Mouse (Mus musculus): ENCODE measurements around the gene Pigs.
A peak's percentile ranks its signal among the peaks of the same experiment; 100 is the strongest.

Pigs gene

GRCm38 (mm10) chr11:78333992-78334391, 5.8 kb downstream of the Pigs start:
- no peak for DNase-seq (ENCODE audit: extremely low read depth, low read depth)

GRCm38 (mm10) chr11:78337040-78337439, 8.8 kb downstream of the Pigs start:
- no peak for DNase-seq (ENCODE audit: extremely low read depth, low read depth)

GRCm38 (mm10) chr11:78341702-78342101, 13.5 kb downstream of the Pigs start:
- no peak for DNase-seq (ENCODE audit: extremely low read depth, low read depth)

DNA sequence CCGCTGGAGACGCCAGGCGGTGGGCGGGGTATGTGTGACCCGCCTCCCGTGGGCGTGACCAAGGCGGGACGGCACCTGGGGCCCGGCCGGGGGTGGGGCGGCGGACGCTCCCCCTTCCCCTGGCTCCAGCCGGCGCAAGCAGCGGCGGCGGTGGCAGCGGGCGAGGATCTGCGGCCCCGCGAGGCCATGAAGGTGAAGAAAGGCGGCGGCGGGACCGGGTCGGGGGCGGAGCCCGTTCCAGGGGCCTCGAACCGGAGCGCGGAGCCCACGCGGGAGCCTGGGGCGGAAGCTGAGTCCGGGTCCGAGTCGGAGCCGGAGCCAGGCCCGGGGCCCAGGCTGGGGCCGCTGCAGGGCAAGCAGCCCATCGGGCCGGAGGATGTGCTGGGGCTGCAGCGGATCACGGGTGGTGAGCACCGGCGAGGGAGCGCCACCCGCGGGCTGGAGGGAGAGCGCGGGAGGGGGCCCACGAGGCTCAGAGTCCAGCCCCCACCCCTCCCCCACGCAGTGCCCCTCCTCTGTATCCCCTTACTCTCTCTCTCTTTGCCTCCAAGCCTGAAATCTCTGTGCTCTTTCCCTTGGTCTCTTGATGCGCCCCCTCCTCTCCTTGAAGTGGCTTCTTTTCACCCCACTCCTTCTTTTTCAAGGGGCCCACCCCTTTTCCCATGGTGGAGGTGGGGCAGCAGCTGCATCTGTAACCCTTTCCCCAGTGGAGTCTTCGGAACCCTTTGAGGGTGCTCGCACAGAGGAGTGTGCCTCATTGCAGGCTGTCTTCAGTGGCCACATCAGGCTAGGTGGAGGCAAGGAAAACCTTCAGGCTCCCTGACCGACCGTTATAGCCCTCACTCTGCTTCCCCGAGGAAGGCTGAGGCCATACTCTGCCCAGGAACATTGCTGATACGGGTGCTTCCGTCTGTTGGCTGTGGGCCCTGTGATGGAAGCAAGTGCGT, 15.4 kb downstream of the Pigs start, which contains the start of gene Unc119:
Gene Unc119, plus strand, starts transcription at position 102 of the 947 bp plus-strand sequence.
- peak; percentile 44 for DNase-seq (ENCODE audit: extremely low read depth, low read depth)

DNA sequence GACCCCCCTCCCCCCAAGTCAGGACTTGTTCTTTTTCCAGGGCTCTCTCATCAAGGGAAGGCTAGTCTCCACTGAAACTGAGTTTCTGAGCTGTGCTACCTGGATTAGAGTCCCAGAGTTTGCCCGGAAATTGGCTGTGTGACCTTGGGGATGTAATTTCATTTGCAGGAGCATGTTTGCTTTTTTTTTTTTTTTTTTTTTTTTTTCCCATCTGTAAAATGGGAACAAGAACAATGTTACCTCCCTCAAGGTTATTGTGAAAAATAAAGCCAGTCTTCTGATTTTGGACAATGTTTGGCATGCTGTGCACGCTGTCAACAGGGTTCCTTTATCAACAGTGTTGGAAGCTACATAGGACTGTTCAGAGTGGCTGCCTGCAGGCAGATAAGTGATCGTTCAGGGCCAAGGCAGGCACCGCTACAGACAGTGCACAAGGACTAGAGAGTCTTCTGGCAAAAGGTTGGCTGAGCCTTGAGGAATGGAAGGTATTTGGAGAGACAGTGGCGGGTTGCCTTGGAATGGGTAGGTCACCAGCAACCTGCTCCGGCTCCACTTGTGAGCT, 16.2 kb downstream of the Pigs start:
- DNase-seq (ENCODE audit: extremely low read depth, low read depth) = peak; percentile 60

- no peak for DNase-seq (ENCODE audit: extremely low read depth, low read depth)
Measured at GRCm38 (mm10) chr11:78344890-78345715, 16.9 kb downstream of the Pigs start.

- peak; percentile 63 for DNase-seq (ENCODE audit: extremely low read depth, low read depth)
Measured at GRCm38 (mm10) chr11:78345801-78346200, 17.6 kb downstream of the Pigs start.

DNA sequence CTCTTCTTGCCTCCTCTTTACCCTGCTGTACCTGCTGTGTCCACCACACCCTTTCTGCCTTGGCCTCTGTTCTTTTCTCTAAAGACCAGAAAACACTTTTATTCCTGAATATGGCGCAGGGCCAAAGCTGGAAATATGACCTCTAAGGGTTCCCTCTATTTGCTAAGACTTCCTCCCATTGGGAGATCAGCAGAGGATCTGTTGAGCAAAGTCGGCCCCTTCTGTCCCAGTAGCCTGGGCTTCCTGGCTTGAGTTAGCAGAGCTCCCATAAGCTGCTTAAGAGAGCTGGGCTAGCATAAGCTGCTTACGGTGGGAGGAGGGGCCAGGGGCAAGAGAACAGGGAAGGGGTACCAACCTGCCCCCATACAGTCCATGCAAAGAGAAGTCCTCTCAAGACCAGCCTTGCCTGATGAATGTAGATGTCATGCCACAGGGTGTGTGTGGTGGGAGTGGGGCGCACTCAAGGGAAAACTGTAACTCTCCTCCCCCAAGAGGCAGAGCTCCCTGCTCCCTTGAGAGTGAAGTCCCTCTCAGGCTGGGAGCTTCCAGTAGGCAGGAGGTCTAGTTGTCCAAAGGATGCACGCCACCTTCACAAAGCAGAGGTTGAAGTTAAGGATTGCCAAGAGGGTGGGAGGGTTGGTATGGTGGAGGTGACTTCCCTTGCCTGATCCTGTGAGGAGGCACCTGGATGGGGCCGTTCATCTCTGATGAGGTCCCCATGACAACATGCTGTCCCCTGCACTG, 18.3 kb downstream of the Pigs start:
- no peak for DNase-seq (ENCODE audit: extremely low read depth, low read depth)

DNA sequence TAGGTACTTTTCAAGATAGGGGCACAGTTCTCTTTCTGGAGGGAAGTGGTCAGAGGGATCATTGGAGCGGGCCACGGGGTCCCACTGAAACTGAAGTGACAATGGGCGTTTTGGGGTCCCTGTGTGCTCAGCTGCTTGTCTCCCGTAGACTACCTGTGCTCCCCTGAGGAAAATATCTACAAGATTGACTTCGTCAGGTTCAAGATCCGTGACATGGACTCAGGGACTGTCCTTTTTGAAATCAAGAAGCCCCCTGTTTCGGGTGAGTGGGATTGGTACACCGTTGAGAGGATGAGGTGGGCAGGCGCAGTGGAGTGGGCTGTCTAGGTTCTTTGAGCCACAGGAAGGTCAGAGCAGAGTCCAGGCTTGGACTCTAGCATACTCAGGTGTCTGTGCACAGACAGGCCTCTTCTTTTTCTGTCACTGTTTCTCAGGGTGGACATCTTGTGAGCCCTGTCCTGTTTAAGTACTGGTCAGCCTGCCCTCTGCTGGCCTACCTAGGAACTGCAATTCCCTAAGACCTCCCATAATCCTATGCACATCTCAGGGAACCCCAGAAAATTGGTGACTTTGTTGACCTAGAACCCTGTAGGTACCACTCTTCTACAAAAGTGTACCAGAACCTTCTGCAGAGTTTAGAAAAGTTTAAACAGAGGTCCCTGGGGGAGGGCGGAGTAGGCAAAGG, 19.0 kb downstream of the Pigs start:
- DNase-seq (ENCODE audit: extremely low read depth, low read depth) = peak; percentile 43

DNA sequence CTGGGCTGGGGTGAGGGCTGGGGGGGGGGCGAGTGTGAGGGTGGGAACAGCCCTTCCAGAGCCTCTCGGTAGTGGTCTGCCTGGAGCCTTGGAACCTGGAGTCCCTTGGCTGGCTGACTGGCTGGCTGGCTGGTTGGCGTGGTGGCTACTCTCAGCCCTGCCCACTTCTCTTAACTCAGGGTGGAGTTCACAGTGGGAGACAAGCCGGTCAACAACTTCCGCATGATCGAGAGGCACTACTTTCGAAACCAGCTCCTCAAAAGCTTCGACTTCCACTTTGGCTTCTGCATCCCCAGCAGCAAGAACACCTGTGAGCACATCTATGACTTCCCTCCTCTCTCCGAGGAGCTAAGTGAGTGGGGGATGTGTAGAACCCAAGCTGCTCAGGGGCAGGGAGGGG, 19.7 kb downstream of the Pigs start:
- no peak for DNase-seq (ENCODE audit: extremely low read depth, low read depth)

GRCm38 (mm10) chr11:78348474-78348873, 20.3 kb downstream of the Pigs start:
- DNase-seq (ENCODE audit: extremely low read depth, low read depth) = no peak

DNA sequence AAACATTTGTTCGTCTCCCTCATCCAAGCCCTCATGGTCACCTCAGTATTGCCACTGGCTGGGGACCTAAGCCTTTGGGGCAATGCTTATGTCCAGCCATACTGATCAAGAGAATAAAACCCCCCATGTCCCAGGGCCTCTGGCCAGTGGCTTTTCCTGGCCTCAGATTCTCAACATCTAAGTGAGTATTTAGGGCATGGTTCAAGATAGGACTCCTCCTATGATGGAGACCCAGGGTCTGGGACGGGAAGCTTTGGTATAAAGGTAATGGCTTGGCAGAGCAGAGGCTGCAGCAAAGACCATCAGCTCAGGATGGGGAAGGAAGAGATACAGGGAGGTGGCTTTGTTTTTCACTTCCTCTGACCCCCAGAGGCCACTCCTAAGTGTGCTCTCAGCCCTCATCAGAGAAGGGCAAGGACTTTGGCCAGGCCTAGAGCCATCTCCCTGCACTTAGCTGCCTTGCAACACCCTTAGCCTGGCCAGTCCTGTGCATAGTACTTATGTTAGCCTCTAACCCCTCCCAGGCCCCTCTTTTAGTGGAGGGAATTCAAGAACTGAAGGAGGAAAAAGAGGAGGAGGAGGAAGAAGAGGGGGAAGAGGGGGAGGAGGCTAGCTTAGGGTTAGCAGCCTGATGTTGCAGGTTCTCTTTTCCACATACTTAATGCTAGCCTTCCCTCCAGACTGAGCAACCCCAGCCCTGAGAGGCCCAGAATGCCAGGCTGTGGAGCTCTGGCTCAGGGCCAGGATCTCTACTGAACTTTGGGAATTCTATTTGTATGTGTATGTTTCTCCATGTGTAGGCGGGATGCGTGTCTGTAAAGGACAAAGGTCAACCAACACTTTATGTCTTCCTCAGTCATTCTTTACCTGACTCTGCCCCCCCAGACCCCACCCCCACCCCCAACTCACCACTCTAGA, 21.5 kb downstream of the Pigs start:
- no peak for DNase-seq (ENCODE audit: extremely low read depth, low read depth)

DNA sequence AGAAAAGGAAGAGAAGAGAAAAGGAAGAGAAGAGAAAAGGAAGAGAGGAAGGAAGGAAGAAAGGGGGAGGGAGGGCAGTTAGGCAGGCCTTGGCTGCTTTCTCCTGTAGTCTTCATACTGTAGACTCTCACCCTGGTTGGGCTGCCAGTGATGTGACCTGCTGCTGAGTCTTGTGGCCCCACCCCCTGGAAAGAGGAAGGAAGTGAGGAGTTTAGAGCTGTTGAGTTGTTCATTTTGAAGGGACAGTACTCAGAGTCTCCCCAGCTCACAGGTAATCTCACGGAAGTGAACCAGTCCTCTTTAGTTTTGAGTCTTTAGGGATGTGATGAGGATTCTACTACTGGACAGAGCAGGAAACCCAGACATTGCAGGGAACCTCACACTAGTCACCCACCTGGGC, 24.9 kb downstream of the Pigs start:
- DNase-seq (ENCODE audit: extremely low read depth, low read depth) = peak; percentile 63

DNA sequence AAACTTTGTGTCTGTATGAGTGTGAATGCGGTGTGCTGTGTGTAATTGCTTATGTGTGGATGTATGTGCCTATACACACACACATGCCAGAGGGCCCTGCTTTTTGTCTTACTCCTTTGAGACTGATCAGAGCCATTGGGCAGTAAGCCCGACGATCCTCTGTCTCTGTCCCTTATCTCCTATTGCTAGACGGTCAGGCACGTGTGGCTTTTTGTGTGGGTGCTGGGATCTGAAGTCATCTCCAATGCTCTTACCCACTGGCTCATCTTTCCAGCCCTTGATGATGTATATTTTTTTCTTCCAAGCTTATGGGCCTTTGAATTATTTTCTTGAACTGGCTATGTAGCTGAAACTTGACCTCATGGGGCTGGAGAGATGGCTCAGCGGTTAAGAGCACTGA, 26.7 kb downstream of the Pigs start:
- DNase-seq (ENCODE audit: extremely low read depth, low read depth) = no peak

GRCm38 (mm10) chr11:78355471-78356238, 27.4 kb downstream of the Pigs start:
- no peak for DNase-seq (ENCODE audit: extremely low read depth, low read depth)

GRCm38 (mm10) chr11:78358330-78359007, 30.3 kb downstream of the Pigs start:
- peak; percentile 29 for DNase-seq (ENCODE audit: extremely low read depth, low read depth)

- peak; percentile 69 for DNase-seq (ENCODE audit: extremely low read depth, low read depth)
Measured at GRCm38 (mm10) chr11:78360125-78360788, 32.0 kb downstream of the Pigs start.

DNA sequence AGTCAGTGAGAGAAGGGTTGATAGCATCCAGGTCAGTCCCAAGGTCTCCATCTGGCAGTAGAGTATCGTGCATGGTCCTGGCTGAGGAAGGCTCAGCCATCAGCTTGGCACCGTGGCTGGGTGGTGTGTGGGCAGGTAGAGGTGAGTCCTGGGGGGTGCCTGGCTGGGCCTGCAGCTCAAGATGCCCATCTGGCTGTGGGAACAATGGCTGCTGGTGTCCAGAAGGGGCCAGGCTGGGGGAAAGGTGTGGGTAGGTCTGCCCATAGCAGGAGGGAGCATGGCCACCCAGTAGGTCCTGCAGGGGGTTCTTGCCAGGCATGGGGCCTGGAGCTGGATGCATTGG, 32.5 kb downstream of the Pigs start:
- DNase-seq (ENCODE audit: extremely low read depth, low read depth) = no peak

All from MEL-GATA-1-ER (cell line).